Mouse (Mus musculus): ENCODE measurements around the gene Pim3. TPM values are rescaled to one million over a fixed set of nuclear protein-coding genes. Genes with fewer than 3 reads are reported as not detected.
A peak's percentile ranks its signal among the peaks of the same experiment; 100 is the strongest.

The Pim3 gene
- polyA plus RNA-seq, 1 experiment from 2014 or later: 53.8 TPM

DNA sequence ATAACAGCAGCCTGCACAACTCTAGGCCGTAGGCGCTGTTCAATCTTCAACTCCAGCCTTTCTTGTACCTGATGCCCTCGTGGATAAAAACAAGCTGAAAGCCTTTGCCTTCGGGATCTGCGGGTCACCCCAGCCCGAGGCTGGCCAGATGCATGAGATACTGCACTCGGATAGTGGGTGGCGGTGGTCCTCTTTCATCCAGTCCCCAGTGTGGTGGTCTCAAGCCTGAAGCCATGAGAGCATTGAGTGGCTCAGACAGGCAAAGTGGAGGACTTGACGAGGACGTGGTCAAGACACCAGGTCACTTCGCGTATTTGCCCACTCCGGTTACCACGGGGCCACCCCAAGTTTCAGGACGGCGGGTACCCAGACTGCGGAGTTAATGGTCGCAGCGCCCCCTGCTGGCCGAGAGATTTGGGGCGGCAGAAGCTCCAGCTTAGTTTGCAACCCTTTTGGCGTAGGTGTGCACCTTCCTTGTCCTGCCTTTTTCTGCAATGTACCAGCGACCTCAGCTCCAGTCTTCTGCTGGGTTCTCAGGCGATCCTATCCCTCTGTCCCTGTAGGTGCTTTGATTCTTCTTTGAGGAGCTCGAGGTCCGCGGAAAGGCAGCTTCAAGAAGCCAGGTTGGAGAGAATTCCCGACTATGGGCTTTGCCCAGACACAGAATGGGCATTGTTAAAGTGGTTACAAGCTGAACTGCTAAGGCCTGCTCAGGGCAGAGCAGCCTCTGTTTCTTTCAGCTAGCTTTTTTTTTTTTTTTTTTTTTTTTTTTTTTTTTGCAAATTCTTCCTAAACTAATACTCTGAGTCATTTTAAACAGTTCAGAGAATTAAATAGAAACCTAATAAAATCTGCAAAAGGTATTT lies 14.4 kb downstream of the Pim3 start:
- H3K36me3 ChIP-seq: no peaks in the 10 kb centered on the region
- 11% methylated on average over 28 of the region's 28 CpGs for WGBS
- 0 out of 2 replicates have a peak, but pooled peaks cover 2% of the 10 kb centered on the region for H3K4me1 ChIP-seq (replicated peaks)
- no peaks in the 10 kb centered on the region for H3K9me3 ChIP-seq
- H3K27ac ChIP-seq: no peak overlapping the region
- ATAC-seq: peak; percentile 75
- H3K4me2 ChIP-seq (replicated peaks): peak overlapping the region; percentile 33
- H3K9ac ChIP-seq: no peak overlapping the region
- H3K4me3 ChIP-seq (replicated peaks): no peak overlapping the region
- no peaks in the 10 kb centered on the region for H3K27me3 ChIP-seq (replicated peaks)

DNA sequence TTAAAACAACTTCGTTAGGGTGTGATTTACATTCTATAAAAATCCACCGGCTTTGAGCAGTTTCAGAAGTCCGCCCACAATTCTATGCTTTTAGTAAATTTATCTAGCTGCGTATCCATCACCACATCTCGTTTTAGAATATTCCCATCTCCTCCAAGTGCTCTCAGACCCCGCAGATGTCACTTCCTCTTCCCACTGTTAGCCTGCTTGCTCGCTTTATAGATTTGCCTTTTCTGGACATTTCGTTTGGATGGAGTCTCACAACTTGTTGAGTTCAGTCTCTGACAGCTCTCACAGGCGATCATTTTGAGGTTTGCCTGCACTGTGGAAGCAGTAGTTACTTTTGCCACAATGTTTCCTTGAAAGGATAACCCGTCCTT lies 15.0 kb downstream of the Pim3 start:
- H3K4me3 ChIP-seq (replicated peaks): no peak overlapping the region
- no peak overlapping the region for H3K27ac ChIP-seq
- WGBS: 77% methylated on average over 10 of the region's 10 CpGs
- H3K27me3 ChIP-seq (replicated peaks): no peaks in the 10 kb centered on the region
- no peak for ATAC-seq
- no peaks in the 10 kb centered on the region for H3K9me3 ChIP-seq
- no peak overlapping the region for H3K4me2 ChIP-seq (replicated peaks)
- H3K9ac ChIP-seq: no peak overlapping the region
- no peaks in the 10 kb centered on the region for H3K36me3 ChIP-seq
- H3K4me1 ChIP-seq (replicated peaks): 0 out of 2 replicates have a peak, but pooled peaks cover 2% of the 10 kb centered on the region

DNA sequence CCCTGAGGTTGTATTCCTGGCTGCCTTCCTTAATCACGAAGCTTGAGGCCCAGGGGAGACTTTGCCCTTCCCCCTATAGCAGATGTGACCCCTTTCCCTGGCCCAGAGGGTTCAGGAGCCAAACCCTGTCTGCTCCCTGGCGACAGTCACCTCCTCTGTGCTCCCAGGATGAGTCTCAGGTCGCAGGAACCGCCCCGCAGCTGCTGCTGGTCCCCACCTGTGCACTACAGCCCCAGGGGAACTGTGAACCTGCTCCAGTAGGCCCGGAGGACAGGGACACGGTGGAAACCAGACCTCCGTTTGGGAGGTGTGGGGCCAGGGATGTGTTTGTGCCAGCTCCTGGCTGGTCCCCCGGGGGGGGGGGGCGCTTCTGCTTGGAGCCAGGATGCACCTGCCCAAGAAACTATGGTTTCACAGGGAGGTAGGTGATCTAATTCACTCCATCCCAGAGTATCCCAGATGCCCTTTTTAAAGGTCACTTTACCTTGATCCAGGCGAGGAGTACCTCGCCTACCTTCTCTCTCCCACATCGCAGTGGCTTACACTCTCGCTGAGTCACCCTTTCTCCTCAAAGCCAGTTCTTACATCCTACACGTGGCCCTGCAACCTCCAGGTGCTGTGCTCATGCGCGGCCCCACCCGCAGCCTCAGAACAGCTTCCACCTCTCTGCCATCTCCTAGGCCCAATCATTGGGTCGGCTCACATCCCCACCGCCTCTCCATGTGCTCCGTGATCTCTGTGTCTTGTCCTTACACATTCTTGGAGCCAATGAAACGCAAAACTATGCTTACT lies 19.5 kb downstream of the Pim3 start:
- Histone ChIP-seq H3K4me1 (replicated peaks) (0 out of 2 replicates have a peak, but pooled peaks cover 2% of the 10 kb centered on the region), H3K36me3 (no peaks in the 10 kb centered on the region), H3K27me3 (replicated peaks) (no peaks in the 10 kb centered on the region), H3K4me2 (replicated peaks) (no peak overlapping the region), H3K4me3 (replicated peaks) (no peak overlapping the region), H3K9ac (no peak overlapping the region), H3K27ac (no peak overlapping the region), H3K9me3 (no peaks in the 10 kb centered on the region)
- peak; percentile 25 for ATAC-seq
- 63% methylated on average over 22 of the region's 22 CpGs for WGBS

DNA sequence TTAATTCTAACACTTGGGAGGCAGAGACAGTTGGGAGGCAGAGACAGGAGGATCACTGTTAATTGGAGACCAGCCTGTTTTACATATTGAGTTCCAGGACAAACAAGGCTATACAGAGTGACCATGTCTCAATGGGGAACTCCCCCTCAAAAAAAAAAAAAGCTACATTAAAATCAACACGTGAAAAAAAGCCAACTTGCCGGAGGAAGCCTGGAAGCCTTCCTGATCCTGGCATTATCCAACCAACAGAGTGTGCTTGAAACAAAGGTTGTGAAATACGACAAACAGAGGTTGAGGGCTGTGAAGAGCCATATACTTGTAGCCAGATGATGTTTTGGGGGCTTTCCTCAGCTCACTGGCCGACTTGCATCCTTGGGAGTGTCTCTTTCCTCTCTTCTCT lies 20.9 kb downstream of the Pim3 start:
- no peak overlapping the region for H3K4me3 ChIP-seq (replicated peaks)
- ATAC-seq: no peak
- H3K27ac ChIP-seq: no peak overlapping the region
- no peaks in the 10 kb centered on the region for H3K36me3 ChIP-seq
- no peaks in the 10 kb centered on the region for H3K4me1 ChIP-seq (replicated peaks)
- no peak overlapping the region for H3K4me2 ChIP-seq (replicated peaks)
- H3K9ac ChIP-seq: no peak overlapping the region
- H3K9me3 ChIP-seq: no peaks in the 10 kb centered on the region
- no peaks in the 10 kb centered on the region for H3K27me3 ChIP-seq (replicated peaks)
- WGBS: 60% methylated on average over 4 of the region's 4 CpGs

DNA sequence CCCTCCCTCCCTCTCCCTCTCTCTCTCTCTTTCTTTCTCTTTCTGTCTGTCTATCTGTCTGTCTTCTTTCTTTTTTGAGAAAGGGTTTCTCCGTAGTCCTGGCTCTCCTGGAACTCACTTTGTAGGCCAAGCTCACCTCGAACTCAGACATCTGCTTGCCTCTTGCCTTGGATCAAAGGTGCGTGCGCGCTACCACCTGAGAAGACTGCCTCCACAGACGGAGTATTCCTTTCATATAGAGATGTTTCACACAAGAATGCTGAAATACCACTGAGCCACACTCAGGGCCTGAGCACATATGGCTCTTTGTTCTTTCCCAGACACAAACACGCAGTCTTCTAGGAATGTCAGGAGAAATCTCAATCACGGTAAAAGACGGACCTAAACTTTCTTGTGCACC lies 21.4 kb downstream of the Pim3 start:
- H3K27me3 ChIP-seq (replicated peaks): no peaks in the 10 kb centered on the region
- H3K9me3 ChIP-seq: no peaks in the 10 kb centered on the region
- H3K4me1 ChIP-seq (replicated peaks): no peaks in the 10 kb centered on the region
- no peak for ATAC-seq
- no peaks in the 10 kb centered on the region for H3K36me3 ChIP-seq
- no peak overlapping the region for H3K4me2 ChIP-seq (replicated peaks)
- no peak overlapping the region for H3K27ac ChIP-seq
- 83% methylated on average over 9 of the region's 9 CpGs for WGBS
- H3K9ac ChIP-seq: no peak overlapping the region
- H3K4me3 ChIP-seq (replicated peaks): no peak overlapping the region

DNA sequence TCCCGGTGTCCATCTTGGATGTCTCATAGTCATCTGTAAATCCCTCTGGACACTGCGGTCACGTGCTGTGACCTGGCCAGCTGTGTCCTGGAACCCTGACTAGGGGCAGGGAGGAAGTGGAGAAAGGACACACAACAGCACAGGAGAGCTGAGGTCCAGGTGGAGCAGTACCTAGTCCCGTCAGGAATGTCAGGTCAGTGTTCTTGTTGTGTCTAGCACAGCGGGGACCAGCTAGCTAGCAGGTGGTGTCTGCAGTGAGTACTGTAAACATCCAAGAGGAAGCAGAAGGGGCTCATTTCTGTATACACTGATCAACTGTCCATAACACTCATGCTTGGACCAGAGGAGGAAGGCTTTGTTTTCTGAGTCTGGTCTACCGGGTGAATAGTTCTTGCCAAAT lies 23.4 kb downstream of the Pim3 start:
- no peaks in the 10 kb centered on the region for H3K9me3 ChIP-seq
- 75% methylated on average over 6 of the region's 6 CpGs for WGBS
- ATAC-seq: no peak

DNA sequence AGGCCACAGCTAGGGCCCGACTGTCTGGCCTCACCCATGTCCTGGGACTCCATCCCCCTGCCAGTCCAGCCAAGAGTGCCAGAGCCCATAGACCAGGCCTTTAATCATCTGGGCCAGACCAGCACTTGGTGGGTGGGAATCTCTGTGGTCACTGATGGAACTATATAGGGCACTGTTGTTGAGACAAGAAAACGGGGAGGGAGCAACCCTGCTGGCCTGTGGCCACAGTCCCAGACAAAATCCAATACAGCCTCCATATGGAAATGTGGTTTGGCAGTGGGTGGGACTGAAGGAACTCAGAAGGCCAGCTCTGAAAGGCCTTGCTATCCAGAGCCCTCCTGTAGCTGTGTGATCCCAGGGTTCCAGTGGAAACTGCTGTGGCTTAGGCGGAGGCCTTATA lies 27.0 kb downstream of the Pim3 start:
- Histone ChIP-seq H3K4me1 (replicated peaks) (peaks cover 10% of the 10 kb centered on the region), H3K4me3 (replicated peaks) (no peak overlapping the region), H3K36me3 (no peaks in the 10 kb centered on the region), H3K4me2 (replicated peaks) (no peak overlapping the region), H3K27ac (no peak overlapping the region), H3K27me3 (replicated peaks) (peaks cover 6% of the 10 kb centered on the region; the same call in 1 of the 2 replicates), H3K9ac (no peak overlapping the region), H3K9me3 (no peaks in the 10 kb centered on the region)
- ATAC-seq: no peak
- WGBS: 85% methylated on average over 3 of the region's 3 CpGs

More for the DNA sequence above, 23.4 kb downstream of the Pim3 start:
- Histone ChIP-seq H3K27ac (no peak overlapping the region), H3K9ac (no peak overlapping the region), H3K36me3 (no peaks in the 10 kb centered on the region), H3K4me2 (replicated peaks) (no peak overlapping the region), H3K27me3 (replicated peaks) (peaks cover 6% of the 10 kb centered on the region; the same call in 1 of the 2 replicates), H3K4me3 (replicated peaks) (no peak overlapping the region), H3K4me1 (replicated peaks) (peaks cover under 1% of the 10 kb centered on the region; the same call in 1 of the 2 replicates)

DNA sequence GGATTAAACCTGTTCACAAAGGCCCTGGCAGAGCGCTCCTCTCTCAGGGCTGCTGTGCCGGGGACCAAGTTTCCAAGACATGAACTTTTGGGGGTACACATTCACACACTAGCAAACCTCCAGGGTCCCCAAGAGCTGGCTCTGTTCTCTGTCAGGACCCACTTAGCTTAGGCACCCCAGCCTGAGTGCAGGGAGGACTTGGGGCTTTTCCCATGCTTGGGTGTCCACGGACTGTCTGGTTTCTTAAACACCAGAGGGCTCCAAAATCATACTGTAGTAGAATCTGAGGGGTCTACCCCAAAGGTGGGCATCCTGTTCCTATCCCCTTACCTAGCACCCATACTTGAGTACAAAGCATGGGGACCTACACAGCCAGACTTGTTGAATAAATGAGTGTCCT lies 28.0 kb downstream of the Pim3 start:
- Histone ChIP-seq H3K36me3 (no peaks in the 10 kb centered on the region), H3K27ac (no peak overlapping the region), H3K4me1 (replicated peaks) (peaks cover 10% of the 10 kb centered on the region), H3K9ac (no peak overlapping the region), H3K9me3 (no peaks in the 10 kb centered on the region), H3K4me2 (replicated peaks) (peak overlapping the region; percentile 99), H3K4me3 (replicated peaks) (no peak overlapping the region), H3K27me3 (replicated peaks) (peaks cover 6% of the 10 kb centered on the region; the same call in 1 of the 2 replicates)
- ATAC-seq: no peak
- WGBS: 85% methylated on average over 3 of the region's 3 CpGs

DNA sequence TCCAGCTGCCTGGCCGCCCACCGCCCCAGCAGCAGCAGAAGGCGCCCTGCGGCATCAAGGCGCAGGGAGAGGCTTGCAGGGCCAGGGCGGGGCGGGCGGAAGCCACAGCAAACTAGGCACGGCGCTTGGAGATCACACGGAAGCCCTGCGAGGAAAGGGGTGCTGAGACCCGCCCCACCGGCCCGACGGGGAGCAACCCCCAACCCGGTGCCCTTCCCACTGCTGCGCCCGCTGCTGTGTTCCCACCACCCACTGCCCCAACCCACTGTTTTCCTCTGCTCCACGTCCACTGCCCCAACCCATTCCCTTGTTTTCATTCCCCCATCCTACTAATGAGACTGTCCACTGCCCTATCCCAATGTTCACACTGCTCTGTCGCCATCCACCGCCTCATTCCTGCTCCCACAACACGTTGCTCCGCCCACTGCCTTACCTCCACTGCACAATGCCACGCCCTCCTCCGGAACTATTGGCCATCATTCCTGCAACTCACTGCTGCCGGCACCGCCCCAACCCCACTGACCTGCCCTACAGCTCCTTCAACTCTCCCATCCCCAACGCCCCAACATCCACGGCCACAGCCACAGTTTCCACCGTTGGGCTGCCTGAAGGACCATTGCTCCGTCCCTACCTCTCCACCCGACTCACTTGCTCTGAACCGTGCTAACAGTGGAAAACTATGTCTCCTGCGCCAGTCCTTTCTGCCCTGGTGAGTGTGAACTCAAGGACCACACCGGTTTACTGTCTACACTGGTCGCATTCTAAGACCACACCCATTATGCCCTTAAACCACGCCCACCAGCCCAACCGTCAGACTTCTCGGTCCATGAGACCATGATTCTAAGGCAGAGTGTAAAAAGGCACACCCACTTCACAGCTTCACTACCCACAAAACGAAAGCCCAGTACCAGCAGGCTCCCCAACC lies 29.0 kb downstream of the Pim3 start:
- Histone ChIP-seq H3K36me3 (no peaks in the 10 kb centered on the region), H3K9me3 (no peaks in the 10 kb centered on the region), H3K4me2 (replicated peaks) (peak overlapping the region; percentile 99), H3K4me1 (replicated peaks) (peaks cover 10% of the 10 kb centered on the region), H3K4me3 (replicated peaks) (peak overlapping the region; percentile 54), H3K27ac (no peak overlapping the region), H3K9ac (peak overlapping the region; percentile 49), H3K27me3 (replicated peaks) (peaks cover 6% of the 10 kb centered on the region; the same call in 1 of the 2 replicates)
- 2% methylated on average over 41 of the region's 41 CpGs for WGBS
- ATAC-seq: peak; percentile 97

DNA sequence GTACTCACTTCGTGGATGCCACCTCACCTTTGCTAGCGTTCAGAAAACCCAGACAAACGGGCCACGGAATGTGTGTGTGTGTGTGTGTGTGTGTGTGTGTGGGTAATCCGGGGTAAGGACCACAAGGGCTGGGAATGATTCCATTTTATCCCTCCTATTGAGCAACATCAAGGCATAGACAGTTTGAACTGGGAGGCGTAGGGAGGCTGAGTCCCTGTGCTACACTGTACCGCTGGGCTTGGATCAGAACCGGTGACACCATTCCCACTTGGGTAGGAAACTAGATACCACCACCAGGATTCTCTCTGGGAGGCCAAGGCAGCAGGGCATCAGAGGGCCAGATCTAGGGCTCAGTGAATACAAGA lies 29.7 kb downstream of the Pim3 start:
- no peak overlapping the region for H3K9ac ChIP-seq
- H3K27ac ChIP-seq: no peak overlapping the region
- no peaks in the 10 kb centered on the region for H3K36me3 ChIP-seq
- peaks cover 6% of the 10 kb centered on the region; the same call in 1 of the 2 replicates for H3K27me3 ChIP-seq (replicated peaks)
- 69% methylated on average over 8 of the region's 8 CpGs for WGBS
- H3K4me2 ChIP-seq (replicated peaks): peak overlapping the region; percentile 99
- peaks cover 10% of the 10 kb centered on the region for H3K4me1 ChIP-seq (replicated peaks)
- ATAC-seq: no peak
- peak overlapping the region; percentile 54; the same call in 1 of the 2 replicates for H3K4me3 ChIP-seq (replicated peaks)
- no peaks in the 10 kb centered on the region for H3K9me3 ChIP-seq

DNA sequence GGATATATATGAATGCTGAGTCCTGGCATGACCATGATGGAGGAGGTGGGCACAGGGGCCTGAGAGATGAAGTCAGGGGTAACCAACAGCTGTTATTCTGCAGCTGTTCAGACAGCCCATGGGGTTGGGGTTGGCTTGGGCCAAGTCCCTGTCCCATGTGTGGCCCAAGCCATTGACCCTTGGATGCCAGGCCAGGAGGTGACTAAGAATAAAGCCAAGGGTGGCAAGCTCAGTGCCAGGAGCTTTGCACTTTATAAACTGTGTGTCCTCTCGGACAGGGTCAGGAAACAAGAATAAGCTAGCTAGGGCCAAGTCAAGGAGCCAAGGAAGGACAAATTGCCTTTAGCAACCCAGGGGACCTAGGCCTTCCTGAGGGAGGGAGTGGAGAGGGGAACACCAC lies 30.3 kb downstream of the Pim3 start:
- no peak overlapping the region for H3K27ac ChIP-seq
- ATAC-seq: no peak
- peaks cover 10% of the 10 kb centered on the region for H3K4me1 ChIP-seq (replicated peaks)
- H3K9ac ChIP-seq: no peak overlapping the region
- H3K36me3 ChIP-seq: no peaks in the 10 kb centered on the region
- no peaks in the 10 kb centered on the region for H3K9me3 ChIP-seq
- WGBS: 88% methylated on average over 1 of the region's 1 CpGs
- peaks cover 6% of the 10 kb centered on the region; the same call in 1 of the 2 replicates for H3K27me3 ChIP-seq (replicated peaks)
- no peak overlapping the region for H3K4me2 ChIP-seq (replicated peaks)
- H3K4me3 ChIP-seq (replicated peaks): no peak overlapping the region
